Mouse (Mus musculus): Measurements from ENCODE around the gene Ero1lb.
"Not testable (repeated sequence)": the region's sequence is repeated elsewhere in the genome, so short reads cannot be mapped to it uniquely, and the experiment has no call there.

DNA sequence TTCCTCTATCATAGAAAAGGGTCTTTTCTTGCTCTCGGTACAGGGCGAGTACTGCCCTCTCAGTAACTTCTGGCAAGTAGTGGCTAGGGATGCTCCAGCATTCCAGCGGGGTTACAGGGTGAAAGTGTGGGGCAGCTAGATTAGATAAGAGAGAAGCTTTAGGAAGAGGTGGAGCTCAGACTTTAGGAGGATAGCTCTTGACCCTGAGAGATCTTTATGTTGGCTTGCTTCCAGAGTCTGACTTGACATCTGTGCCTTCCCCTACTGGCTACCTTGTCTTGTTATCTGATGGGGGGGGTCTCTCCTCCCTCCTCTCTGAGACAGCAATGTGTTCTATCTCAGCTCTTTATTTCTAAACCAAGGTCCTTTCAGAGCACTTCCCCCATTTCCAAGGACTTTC lies 50.8 kb downstream of the Ero1lb start:
- TF ChIP-seq POLR2A (IDR thresholded peaks at IDR 0.05; ENCODE audit: borderline replicate concordance, insufficient read depth, low read length); CTCF (IDR thresholded peaks at IDR 0.05; ENCODE audit: borderline replicate concordance, insufficient read depth, low read depth, low read length): not testable (repeated sequence)

Data from cerebellum, adult 2 months (tissue).